Mouse (Mus musculus) forebrain, embryonic 12.5 days (tissue): ENCODE measurements around the gene Atxn7. TPM values are rescaled to one million over a fixed set of nuclear protein-coding genes. Genes with fewer than 3 reads are reported as not detected.

Experiments
- ATAC-seq: fragments of 200-750 bp; cut with Nextera tagmentation; 2 replicates; pipeline ENCODE4 v1.8.0; 2017; ENCODE audit warnings: moderate TSS enrichment; ENCODE audit not compliant: low FRiP score
- H3K27ac ChIP-seq: fragments of 300-500 bp; sonication (generic); 2 replicates; pipeline ENCODE4 v1.5.1; 2016; ENCODE audit warnings: mild to moderate bottlenecking
- H3K27me3 ChIP-seq: fragments of 300-500 bp; sonication (generic); 2 replicates; pipeline ENCODE4 v1.6.1; 2016; ENCODE audit warnings: mild to moderate bottlenecking
- H3K36me3 ChIP-seq: fragments of 300-500 bp; sonication (generic); replicated peaks from 2 replicates; pipeline ENCODE4 v1.6.1; 2016; ENCODE audit warnings: mild to moderate bottlenecking
- H3K4me1 ChIP-seq: fragments of 300-500 bp; sonication (generic); 2 replicates; pipeline ENCODE4 v1.6.1; 2016
- H3K4me2 ChIP-seq: fragments of 300-500 bp; sonication (generic); 2 replicates; pipeline ENCODE4 v1.6.1; 2016; ENCODE audit warnings: mild to moderate bottlenecking, moderate library complexity
- H3K4me3 ChIP-seq: fragments of 300-500 bp; sonication (generic); replicated peaks from 2 replicates; pipeline ENCODE4 v1.5.1; 2016; ENCODE audit warnings: mild to moderate bottlenecking
- H3K9ac ChIP-seq: fragments of 300-500 bp; sonication (generic); 2 replicates; pipeline ENCODE4 v1.6.1; 2016; ENCODE audit warnings: mild to moderate bottlenecking
- H3K9me3 ChIP-seq: fragments of 300-500 bp; sonication (generic); 2 replicates; pipeline ENCODE4 v1.6.1; 2016
- WGBS: fragments of 180-500 bp; shearing (Covaris S2); methylation state at CpG from one replicate; pipeline ENCODE4 v1.1.7; 2016; 5-methylcytosine and 5-hydroxymethylcytosine counted together
- polyA plus RNA-seq: library from polyadenylated mRNA; unstranded; fragments of >200 nt; fragmentation: Nextera tagmentation; extraction: Ambion mirVana; gene quantifications from 2 replicates; pipeline ENCODE4 v1.2.1, GENCODE M21; 2016

Atxn7 gene
- polyA plus RNA-seq, 1 experiment from 2014 or later: 11.1 TPM

DNA sequence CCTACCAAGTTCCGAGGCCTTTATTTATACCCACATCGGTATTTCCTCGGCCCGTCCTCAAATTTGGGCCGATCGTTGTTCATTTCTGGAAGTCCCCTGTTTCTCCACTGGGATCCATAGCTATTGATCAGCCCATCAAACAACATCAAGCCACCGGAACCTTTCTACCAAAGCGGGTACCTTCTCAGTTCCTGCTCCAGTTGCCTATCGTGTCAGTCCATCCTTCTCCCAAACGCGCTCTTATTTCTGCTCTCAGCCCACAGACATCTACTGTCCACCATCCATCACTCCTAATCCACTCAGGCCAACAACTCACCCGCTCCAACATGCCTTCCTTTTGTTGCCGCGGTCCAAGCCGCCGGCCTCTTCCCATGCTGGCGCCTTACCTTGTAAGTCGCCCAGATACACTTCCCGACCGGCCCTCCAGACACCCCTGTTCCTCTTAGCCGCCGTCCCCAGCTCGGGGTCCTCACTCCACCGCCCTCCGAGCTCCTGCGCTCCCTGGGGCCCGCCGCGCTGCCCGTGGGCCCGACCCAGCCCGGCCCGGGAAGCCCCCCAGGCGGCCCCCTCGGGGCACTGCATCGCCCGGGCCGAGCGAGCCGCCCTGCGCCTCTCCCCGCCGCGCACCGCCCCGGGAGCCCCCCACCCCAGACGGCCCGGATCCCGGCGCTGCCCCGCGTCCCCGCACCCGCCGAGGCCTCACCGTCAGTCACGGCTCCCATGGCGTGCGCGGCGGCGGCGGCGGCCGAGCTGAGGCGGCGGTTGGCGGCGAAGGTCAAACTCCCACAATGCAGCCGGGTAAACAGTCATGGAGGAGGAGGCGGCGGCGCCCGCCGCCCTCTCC, 536 bp upstream of the Atxn7 start:
- WGBS: under 1% methylated on average over 46 of the region's 75 CpGs
- peak; percentile 87 for ATAC-seq
- H3K4me2 ChIP-seq: peak overlapping the region; percentile 66
- peak overlapping the region; percentile 96 for H3K4me3 ChIP-seq
- peaks cover 7% of the 10 kb centered on the region for H3K36me3 ChIP-seq
- H3K27ac ChIP-seq: peak overlapping the region; percentile 88
- H3K4me1 ChIP-seq: peaks cover 27% of the 10 kb centered on the region
- H3K9ac ChIP-seq: peak overlapping the region; percentile 99
- H3K27me3 ChIP-seq: no peaks in the 10 kb centered on the region
- no peaks in the 10 kb centered on the region for H3K9me3 ChIP-seq

DNA sequence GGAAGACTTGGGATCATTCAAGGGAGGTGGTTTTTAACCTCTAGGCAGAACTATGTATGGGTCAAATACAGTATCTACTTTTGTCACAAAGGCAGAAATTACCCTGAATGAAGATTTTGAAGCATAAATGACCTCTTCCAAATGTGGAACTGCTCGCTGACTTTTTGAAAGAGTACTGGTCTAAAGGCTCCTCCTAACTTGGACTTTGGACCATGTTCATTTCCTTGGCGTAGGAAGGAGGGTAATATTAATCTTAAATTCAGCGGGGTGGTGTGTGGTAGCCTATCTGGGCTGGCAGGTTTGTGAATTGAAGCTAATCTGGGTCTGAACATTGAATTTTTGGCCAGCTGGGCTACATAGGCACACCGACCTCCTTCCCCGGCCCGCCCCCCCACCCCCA, 1.2 kb downstream of the Atxn7 start:
- ATAC-seq: no peak
- Histone ChIP-seq H3K4me1 (peaks cover 27% of the 10 kb centered on the region), H3K27me3 (no peaks in the 10 kb centered on the region), H3K9ac (no peak overlapping the region), H3K27ac (no peak overlapping the region), H3K4me3 (no peak overlapping the region), H3K4me2 (no peak overlapping the region), H3K9me3 (no peaks in the 10 kb centered on the region), H3K36me3 (no peaks in the 10 kb centered on the region)
- WGBS: 90% methylated on average over 6 of the region's 6 CpGs

GRCm38 (mm10) chr14:13963527-13963926, 2.3 kb downstream of the Atxn7 start:
- no peaks in the 10 kb centered on the region for H3K27me3 ChIP-seq
- no peaks in the 10 kb centered on the region for H3K36me3 ChIP-seq
- no peak overlapping the region for H3K9ac ChIP-seq
- no peak overlapping the region for H3K4me3 ChIP-seq
- no peaks in the 10 kb centered on the region for H3K9me3 ChIP-seq
- peaks cover 19% of the 10 kb centered on the region for H3K4me1 ChIP-seq
- WGBS: 86% methylated on average over 1 of the region's 1 CpGs
- no peak for ATAC-seq
- no peak overlapping the region for H3K27ac ChIP-seq
- no peak overlapping the region for H3K4me2 ChIP-seq

GRCm38 (mm10) chr14:13967607-13968006, 6.4 kb downstream of the Atxn7 start:
- ATAC-seq: no peak
- WGBS: 41% methylated on average over 1 of the region's 1 CpGs
- peaks cover 5% of the 10 kb centered on the region; the same call in 1 of the 2 replicates for H3K4me1 ChIP-seq

GRCm38 (mm10) chr14:13968476-13968875, 7.2 kb downstream of the Atxn7 start:
- Histone ChIP-seq H3K36me3 (no peaks in the 10 kb centered on the region), H3K9me3 (no peaks in the 10 kb centered on the region), H3K4me3 (no peak overlapping the region), H3K4me2 (no peak overlapping the region), H3K4me1 (peaks cover 5% of the 10 kb centered on the region; the same call in 1 of the 2 replicates), H3K9ac (no peak overlapping the region), H3K27ac (no peak overlapping the region), H3K27me3 (no peaks in the 10 kb centered on the region)
- 91% methylated on average over 5 of the region's 5 CpGs for WGBS
- ATAC-seq: no peak

More at GRCm38 (mm10) chr14:13967607-13968006, 6.4 kb downstream of the Atxn7 start:
- Histone ChIP-seq H3K4me2 (no peak overlapping the region), H3K9ac (no peak overlapping the region), H3K27ac (no peak overlapping the region), H3K9me3 (no peaks in the 10 kb centered on the region), H3K36me3 (no peaks in the 10 kb centered on the region), H3K4me3 (no peak overlapping the region), H3K27me3 (no peaks in the 10 kb centered on the region)

GRCm38 (mm10) chr14:13970513-13970912, 9.3 kb downstream of the Atxn7 start:
- peaks cover 5% of the 10 kb centered on the region; the same call in 1 of the 2 replicates for H3K4me1 ChIP-seq
- H3K9me3 ChIP-seq: no peaks in the 10 kb centered on the region
- WGBS: 79% methylated on average over 3 of the region's 3 CpGs
- no peak for ATAC-seq
- H3K36me3 ChIP-seq: no peaks in the 10 kb centered on the region
- H3K4me3 ChIP-seq: no peak overlapping the region
- no peak overlapping the region for H3K4me2 ChIP-seq
- no peak overlapping the region for H3K9ac ChIP-seq
- no peaks in the 10 kb centered on the region for H3K27me3 ChIP-seq
- H3K27ac ChIP-seq: no peak overlapping the region

GRCm38 (mm10) chr14:13971644-13972234, 10.5 kb downstream of the Atxn7 start:
- H3K9me3 ChIP-seq: no peaks in the 10 kb centered on the region
- no peak for ATAC-seq
- peaks cover 5% of the 10 kb centered on the region; the same call in 1 of the 2 replicates for H3K4me1 ChIP-seq
- no peak overlapping the region for H3K27ac ChIP-seq
- H3K9ac ChIP-seq: no peak overlapping the region
- WGBS: 47% methylated on average over 6 of the region's 6 CpGs
- no peaks in the 10 kb centered on the region for H3K36me3 ChIP-seq
- no peak overlapping the region for H3K4me2 ChIP-seq
- H3K4me3 ChIP-seq: no peak overlapping the region
- no peaks in the 10 kb centered on the region for H3K27me3 ChIP-seq

GRCm38 (mm10) chr14:13977498-13977897, 16.3 kb downstream of the Atxn7 start:
- Histone ChIP-seq H3K4me3 (no peak overlapping the region), H3K9ac (no peak overlapping the region), H3K4me2 (no peak overlapping the region), H3K4me1 (no peaks in the 10 kb centered on the region), H3K27me3 (no peaks in the 10 kb centered on the region), H3K9me3 (no peaks in the 10 kb centered on the region), H3K36me3 (no peaks in the 10 kb centered on the region), H3K27ac (no peak overlapping the region)
- 78% methylated on average over 1 of the region's 1 CpGs for WGBS
- ATAC-seq: no peak

DNA sequence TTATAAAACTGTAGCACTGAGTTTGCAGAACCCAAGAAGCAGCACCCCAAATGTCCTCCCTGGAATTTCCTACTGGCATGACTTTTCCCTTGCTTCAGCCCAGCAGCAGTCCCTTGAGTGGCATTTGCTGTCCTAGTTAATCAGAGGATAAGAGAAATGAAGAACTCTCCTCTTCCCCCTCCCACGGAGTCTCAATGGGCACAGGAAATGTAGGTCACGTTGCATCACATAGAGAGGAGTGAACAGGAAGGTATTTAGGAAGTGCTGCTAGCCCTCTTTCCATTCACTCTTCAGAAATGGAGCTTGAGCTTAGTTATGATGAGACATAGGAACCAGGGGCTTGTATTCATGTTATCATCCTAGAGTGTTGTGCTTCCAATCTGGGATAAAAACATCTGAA, 20.0 kb downstream of the Atxn7 start:
- no peaks in the 10 kb centered on the region for H3K4me1 ChIP-seq
- H3K4me3 ChIP-seq: no peak overlapping the region
- no peak for ATAC-seq
- no peak overlapping the region for H3K4me2 ChIP-seq
- H3K9ac ChIP-seq: no peak overlapping the region
- no peaks in the 10 kb centered on the region for H3K9me3 ChIP-seq
- no peaks in the 10 kb centered on the region for H3K36me3 ChIP-seq
- H3K27ac ChIP-seq: no peak overlapping the region
- WGBS: 51% methylated on average over 2 of the region's 2 CpGs
- no peaks in the 10 kb centered on the region for H3K27me3 ChIP-seq

DNA sequence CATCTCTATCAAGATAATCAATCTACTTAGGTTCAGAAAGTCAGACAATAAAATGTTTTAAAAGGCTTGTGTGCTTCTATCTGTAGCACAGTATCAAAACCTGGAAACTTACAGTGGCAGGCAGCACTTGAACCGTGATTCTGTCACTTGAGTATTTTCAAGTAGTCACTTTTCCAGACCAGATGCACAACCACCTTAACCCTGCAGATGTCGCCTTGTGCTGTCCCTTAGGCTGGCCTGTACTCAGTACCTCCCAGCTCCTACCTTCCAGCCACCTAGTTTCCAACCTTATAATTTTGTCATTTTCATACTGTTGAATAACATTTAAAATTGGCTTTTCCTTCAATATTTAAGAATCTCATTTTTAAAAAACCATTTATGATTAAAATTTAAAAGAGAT, 20.9 kb downstream of the Atxn7 start:
- no peak overlapping the region for H3K27ac ChIP-seq
- H3K4me3 ChIP-seq: no peak overlapping the region
- no peaks in the 10 kb centered on the region for H3K36me3 ChIP-seq
- H3K9me3 ChIP-seq: no peaks in the 10 kb centered on the region
- ATAC-seq: no peak
- no peak overlapping the region for H3K4me2 ChIP-seq
- 56% methylated on average over 2 of the region's 2 CpGs for WGBS
- no peak overlapping the region for H3K9ac ChIP-seq
- no peaks in the 10 kb centered on the region for H3K4me1 ChIP-seq
- no peaks in the 10 kb centered on the region for H3K27me3 ChIP-seq

- Histone ChIP-seq H3K27ac (no peak overlapping the region), H3K9me3 (no peaks in the 10 kb centered on the region), H3K9ac (no peak overlapping the region), H3K4me2 (no peak overlapping the region), H3K4me3 (no peak overlapping the region), H3K36me3 (no peaks in the 10 kb centered on the region), H3K27me3 (no peaks in the 10 kb centered on the region), H3K4me1 (no peaks in the 10 kb centered on the region)
- WGBS: 73% methylated on average over 2 of the region's 2 CpGs
- ATAC-seq: no peak
These were observed 27.2 kb downstream of the Atxn7 start for GRCm38 (mm10) chr14:13988397-13988796.

DNA sequence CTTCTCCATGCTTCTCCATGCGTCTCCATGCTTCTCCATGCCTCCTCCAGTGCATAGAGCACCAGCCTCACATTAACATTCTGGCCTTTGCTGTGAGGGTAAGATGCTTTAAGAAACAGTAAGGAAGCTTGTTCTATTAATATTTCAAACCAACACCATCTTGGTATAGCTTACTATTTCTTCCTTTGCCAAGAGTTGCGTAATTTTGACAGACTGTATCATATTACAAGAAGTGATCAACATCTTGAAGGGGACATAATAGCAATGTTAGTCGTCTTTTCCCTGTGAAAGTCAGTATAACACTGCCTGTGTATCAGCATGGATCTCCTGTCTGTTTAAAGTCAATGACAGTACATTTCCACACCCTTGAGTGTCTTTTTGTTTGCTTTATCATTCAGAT, 29.5 kb downstream of the Atxn7 start:
- Histone ChIP-seq H3K4me1 (no peaks in the 10 kb centered on the region), H3K9me3 (no peaks in the 10 kb centered on the region), H3K4me3 (no peak overlapping the region), H3K27ac (no peak overlapping the region), H3K9ac (no peak overlapping the region), H3K27me3 (no peaks in the 10 kb centered on the region), H3K36me3 (no peaks in the 10 kb centered on the region), H3K4me2 (no peak overlapping the region)
- no peak for ATAC-seq
- WGBS: 88% methylated on average over 3 of the region's 3 CpGs
